Mouse (Mus musculus): ENCODE results near the gene Mapkapk2. TPM values are rescaled to one million over a fixed set of nuclear protein-coding genes. Genes with fewer than 3 reads are reported as not detected.

Mapkapk2 gene
- total RNA-seq, 2 experiments from 2014 or later = 26.9 to 31.4 TPM

DNA sequence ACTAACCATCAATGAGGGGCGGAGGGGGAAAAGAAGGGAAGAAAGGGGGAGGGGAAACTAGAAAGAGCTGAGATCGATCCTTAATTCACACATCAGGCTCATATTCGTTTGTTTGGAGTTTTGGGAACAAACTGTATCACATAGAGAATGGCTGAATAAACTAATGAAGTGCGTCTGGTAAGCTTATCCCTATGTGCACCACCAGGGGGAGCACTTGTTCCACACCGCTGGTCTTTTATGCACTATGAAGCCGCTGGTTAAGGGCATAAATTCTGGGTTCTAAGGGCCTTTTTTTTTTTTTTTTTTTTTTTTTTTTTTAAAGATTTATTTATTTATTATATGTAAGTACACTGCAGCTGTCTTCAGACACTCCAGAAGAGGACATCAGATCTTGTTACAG lies 18.3 kb upstream of the Mapkapk2 start:
- peak; percentile 44 to 79 for DNase-seq (ENCODE audit: extremely low spot score in 1 of 2, low spot score in 1 of 2)

DNA sequence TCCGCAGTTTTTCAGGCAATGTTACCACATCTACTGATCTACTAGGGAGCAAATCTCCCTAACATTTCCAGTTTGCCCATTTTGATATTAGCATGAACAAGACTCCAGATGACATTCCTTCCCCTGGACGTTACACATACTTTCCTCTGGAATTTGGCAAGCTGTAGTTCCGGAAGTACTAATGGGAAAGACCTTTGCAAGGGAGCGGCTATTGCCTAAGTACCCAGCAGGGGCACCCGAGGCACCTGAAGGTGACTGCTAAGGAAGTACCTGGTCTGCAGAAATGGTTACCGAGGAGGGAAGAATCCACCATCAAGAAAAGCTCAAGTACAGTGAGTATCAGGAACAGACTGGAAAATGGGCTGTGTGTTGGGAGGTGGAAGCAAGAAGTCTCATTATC lies 14.9 kb upstream of the Mapkapk2 start:
- DNase-seq (ENCODE audit: extremely low spot score in 1 of 2, low spot score in 1 of 2) = no peak

DNA sequence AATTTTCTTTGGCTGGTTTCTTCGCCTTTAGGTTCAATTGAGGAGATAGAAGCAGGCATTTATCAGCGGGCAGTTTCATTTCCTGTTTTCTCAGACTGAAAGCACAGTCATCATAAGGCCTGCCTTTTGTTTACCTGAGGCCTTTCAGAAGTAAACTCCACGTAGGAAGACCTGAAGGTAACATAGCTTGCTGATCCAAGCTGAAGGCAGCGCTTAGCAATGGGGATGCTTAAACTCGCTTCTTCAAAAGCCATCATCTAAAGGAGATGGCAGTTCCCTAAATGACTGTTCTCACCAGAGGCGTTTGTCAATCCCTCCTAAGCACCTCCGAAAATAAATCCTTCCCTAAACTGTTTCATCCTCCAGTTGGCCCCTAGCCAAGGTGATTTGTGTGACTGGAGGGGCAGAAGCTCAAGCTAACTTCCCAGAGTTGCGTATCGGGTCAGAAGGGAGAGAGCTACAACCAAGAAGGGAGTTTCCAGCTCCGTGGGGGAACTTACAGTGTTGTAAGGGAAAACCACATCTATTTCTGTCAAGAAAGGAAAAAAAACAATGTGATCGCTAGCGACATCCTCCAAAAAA lies 13.0 kb upstream of the Mapkapk2 start:
- no peak for DNase-seq (ENCODE audit: extremely low spot score in 1 of 2, low spot score in 1 of 2)

DNA sequence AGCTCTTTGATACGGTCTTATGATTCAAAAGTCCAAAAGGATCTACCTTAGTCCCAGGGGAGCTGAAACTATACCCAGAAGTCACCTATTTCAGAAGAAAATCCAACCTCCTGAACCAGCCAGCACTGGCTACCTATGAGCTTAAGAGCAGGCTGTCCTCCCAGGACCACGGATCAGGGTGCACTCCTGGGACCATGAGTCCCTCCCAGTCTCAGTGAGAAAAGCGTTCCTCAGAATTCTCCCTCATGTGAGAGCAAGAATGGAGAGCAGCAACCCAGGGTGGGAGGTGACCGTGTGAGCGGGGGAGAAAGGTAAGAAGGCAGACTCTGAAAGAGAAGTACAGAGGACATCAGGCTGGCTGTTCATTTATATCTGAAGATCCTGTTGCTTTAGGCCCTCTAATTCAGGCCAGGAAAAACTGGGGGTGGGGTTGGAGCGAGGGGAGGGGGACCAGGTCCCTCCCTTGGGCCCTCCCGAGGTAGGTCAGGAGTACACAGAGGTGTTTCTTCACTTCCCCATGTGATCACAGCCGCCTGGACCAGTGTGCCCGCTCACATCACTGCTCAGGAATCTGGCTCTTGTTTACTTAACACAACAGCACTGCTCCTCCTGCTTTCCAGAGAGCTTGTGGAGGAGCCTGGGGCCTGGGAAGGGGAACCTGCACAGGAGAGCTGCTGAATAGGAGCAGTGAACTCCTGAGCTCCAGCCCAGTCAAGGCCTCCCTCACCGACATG lies 10.1 kb upstream of the Mapkapk2 start:
- no peak for DNase-seq (ENCODE audit: extremely low spot score in 1 of 2, low spot score in 1 of 2)

DNA sequence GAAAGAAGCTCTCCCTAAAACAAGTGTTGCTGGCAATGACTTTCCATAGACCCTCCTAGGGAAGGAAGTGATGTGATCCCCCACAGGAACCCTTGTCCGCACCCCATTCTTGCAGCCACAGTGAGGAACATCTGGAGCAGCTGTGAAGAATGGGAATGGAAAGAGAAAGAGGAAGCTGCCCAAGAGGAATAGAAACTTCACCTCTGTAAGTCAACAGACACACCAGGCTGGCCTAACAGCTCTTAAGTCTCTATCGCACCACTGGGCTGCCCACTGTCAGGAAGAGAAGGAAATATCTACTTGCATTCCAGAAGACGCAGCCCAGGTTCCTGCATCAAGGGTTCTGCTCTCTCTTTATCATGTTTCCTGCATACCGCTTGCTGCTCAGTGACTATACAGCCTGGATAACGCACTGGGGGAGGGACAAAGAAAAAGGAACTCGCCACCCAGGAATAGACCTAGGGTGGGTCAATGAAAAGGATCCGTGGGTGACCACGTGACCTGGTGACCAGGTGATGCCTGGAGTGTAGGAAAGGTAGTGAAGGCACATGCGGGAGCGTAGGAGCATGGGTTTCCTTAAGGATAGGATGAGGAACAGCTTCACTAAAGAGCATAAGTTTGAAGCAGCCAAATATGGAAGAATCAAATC lies 6.3 kb upstream of the Mapkapk2 start:
- DNase-seq (ENCODE audit: extremely low spot score in 1 of 2, low spot score in 1 of 2) = no peak

DNA sequence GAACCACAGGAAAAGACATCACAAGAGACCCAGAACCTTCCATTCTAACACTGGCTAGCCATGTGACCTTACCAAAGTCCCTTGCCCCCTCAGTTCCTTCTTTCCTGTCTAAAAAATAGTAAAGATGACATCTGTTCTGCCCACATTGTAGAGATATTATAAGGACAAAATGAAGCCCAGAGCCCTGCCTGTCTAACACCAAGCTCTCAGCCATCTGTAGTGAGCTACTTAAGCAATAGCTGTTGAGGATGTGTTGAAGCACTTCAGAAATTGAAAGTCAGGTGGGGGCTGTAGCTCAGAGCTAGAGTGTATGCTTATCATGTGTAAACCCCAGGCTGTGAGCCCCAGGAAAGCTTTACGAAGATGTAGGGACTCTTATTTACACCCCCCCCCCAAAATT lies 3.2 kb upstream of the Mapkapk2 start:
- no peak for DNase-seq (ENCODE audit: extremely low spot score in 1 of 2, low spot score in 1 of 2)

DNA sequence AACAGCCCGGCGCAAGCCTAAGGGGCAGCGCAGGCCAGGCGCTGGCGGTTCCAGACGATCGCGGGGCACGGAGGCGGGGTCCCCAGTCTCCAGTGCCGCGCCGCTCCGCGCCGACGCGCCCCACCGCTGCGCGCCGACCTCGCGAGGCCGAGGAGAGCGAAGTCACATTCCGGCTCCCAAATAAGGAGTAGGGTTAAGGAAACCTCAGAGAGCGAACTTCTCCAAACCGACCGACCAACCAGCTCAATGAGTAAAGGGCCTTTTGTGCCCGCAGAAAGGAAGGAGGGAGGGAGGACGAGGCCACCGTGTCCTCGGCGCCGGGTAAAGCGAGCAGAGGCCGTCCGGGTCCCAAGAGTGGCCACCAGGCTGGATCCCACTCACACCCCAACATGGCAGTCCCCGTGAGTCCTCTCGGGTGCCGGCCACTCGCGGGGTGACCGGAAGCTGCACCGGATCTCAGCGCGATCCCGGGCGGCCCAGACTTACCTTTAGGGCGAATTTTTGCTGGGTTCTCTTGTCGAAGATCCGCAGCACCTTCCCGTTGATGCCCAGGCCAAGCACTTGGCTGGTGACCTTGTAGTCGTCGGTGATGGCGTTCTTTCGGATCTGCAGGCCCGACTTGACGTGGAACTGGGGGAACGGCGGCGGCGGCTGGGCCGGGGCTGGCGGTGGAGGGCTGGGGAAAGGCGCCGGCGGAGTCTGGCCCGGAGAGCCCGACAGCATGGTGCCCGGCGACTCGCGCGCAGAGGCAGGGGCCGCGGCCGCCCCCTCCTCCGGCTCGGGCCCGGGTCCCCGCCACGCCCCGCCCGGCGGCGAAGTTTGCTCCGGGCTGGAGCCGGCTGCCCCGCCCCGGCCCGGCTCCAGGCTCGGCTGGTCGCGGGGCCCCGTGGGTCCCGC lies 575 bp downstream of the Mapkapk2 start:
- no peak for DNase-seq (ENCODE audit: extremely low spot score in 1 of 2, low spot score in 1 of 2)

DNA sequence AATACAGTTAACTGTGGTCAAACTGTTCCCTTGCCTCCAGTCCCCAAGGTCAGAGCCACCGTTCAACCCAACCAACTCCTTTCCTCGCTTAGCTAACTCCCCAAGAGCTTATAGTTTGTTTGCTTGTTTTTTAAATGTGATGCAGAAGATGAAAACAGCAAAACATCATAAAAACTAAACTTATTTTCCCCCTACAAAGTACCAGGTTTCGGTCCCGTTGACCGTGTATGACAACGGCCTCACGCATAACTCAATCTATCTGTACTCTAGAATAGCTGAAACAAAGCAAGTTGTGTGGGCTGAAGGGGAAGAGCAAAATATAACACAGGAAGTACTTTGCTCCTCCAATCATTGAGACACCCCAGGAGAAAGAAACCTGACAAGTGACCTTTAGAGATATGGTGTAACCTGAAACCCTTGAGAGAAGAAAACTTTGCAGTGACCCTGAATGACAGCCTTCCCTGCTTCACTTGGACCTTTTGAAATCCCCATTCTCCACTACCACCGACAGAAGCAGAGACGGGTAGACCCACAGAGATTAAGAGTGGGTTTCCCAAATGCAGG lies 1.4 kb downstream of the Mapkapk2 start:
- DNase-seq (ENCODE audit: extremely low spot score in 1 of 2, low spot score in 1 of 2) = no peak

DNA sequence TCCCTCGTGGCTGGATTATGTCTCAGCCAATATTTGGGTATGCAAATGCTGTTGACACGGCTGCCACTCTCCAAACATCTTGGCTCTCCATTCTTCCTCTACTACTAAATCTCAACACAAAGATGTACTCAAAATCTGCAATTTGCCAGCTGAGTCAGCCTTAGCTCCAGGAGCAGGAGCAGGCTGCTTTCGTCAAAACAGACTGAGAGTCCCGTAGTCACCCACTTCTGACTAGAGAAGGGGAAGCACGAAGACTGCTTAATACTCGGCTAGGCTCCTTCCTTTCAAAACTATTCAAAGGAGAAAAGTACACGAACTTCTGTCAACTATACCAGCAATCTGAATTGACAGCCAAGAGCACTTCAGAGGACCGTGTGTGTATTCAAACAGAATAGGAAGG lies 2.1 kb downstream of the Mapkapk2 start:
- DNase-seq (ENCODE audit: extremely low spot score in 1 of 2, low spot score in 1 of 2) = no peak

DNA sequence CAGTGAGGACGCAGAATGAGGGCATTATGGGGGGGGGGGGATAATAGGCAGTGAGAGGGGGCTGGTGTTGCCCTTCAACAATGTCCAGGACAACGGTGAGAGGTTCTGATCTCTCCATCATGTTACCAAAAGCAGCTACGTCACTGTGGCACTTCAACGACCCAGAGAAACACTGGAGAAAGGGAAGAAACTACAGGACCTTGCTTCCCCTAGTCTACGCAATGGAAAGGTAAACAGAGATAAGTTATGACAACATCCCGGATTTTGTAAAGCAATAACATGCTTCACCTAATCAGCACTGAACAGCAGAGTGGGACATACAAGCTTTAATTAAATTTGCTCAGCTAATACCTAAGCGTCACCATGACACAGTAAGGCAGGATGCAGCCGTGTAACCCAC lies 3.7 kb downstream of the Mapkapk2 start:
- no peak for DNase-seq (ENCODE audit: extremely low spot score in 1 of 2, low spot score in 1 of 2)

DNA sequence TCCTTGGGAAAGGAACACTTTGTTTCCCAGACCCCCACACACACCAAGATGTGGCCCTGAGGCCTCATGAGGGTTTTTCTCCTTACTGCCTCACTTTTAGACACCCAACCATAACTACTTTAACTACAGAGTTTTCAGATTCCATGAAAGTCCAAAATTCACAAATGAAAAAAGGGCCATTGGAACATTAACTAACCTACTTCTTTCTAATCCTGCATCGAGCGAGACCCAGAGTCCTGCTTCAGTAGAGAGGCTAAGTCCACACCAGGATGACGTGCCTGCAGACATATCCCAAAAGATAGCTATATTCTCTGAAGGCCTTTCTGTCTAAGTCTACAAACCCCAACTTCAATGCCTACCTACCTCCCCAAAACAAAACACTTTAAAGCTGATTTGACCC lies 4.8 kb downstream of the Mapkapk2 start:
- no peak for DNase-seq (ENCODE audit: extremely low spot score in 1 of 2, low spot score in 1 of 2)

DNA sequence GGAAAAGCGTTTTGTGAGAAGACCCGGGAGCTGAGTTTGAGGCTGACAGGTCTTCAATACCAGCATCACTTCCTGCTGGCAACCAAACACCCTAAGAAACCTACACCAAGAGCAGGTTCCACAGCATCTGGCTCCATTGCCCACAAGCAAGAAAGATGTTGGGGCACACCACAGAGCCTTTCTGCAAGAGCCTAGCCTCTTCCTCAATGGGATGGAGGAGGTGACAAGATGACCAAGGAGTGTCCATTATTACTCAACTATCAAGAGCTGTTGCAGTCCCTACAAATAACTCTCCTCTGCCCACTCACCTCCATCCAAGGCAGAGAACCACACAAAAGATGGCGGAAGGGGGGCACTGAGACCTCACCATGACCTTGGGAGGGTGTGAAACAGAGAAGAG lies 5.5 kb downstream of the Mapkapk2 start:
- DNase-seq (ENCODE audit: extremely low spot score in 1 of 2, low spot score in 1 of 2) = no peak

DNA sequence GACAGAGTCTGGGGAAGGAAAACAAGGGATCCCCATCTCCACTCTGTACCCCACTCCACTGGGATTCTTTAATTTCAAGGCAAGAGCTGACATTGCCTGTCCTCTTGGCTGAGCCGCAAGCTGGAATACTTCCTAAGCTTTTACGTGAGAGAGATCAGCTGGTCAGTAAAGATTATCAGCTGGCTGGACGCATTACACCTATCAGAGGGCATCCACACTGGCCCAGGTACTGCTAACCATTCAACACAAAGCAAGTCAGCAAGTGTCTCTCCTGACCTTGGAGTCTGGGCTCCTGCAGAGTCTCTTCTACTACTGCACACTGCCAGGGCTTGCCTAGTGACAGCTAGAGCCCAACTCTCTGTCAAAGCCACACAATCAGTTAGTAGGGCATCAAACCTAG lies 6.1 kb downstream of the Mapkapk2 start:
- DNase-seq (ENCODE audit: extremely low spot score in 1 of 2, low spot score in 1 of 2) = no peak

DNA sequence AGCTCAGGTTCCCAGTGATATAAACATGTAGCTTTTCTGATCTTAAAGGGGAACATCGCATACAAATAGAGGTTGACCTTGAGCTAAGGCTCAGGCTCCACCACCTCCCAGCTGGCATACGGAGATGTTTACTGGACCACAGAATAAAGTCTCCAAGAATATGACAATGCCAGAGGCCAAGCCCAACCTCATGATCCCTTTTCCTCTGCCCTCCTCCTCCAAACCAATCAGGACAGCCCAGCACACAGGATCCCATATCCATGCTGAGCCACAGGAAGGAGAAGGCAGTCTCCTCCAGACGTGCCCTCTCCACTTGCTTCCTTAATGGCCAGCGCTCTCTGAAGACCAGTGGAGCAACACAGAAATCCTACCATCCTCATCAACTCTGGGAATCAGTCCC lies 6.7 kb downstream of the Mapkapk2 start:
- no peak for DNase-seq (ENCODE audit: extremely low spot score in 1 of 2, low spot score in 1 of 2)

DNA sequence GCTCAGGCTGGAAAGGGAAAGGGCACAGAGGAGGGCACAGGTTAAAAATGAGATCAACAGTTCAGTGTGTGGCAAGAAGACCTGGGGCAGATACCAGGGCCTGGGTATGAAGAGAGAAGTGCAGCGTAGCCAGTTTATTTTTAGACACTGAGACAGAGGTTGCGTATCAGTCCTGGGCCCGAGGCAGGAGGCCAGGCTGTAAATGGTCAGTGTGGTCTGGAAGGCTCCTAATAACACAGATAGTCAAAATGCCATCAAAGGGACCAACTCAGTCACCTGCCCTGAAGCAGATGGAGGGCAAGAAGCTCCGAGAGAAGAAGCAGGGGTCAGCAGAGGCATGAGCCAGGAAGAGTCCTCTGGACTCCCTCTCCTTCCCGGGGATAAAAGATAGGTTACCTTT lies 7.4 kb downstream of the Mapkapk2 start:
- DNase-seq (ENCODE audit: extremely low spot score in 1 of 2, low spot score in 1 of 2) = no peak

DNA sequence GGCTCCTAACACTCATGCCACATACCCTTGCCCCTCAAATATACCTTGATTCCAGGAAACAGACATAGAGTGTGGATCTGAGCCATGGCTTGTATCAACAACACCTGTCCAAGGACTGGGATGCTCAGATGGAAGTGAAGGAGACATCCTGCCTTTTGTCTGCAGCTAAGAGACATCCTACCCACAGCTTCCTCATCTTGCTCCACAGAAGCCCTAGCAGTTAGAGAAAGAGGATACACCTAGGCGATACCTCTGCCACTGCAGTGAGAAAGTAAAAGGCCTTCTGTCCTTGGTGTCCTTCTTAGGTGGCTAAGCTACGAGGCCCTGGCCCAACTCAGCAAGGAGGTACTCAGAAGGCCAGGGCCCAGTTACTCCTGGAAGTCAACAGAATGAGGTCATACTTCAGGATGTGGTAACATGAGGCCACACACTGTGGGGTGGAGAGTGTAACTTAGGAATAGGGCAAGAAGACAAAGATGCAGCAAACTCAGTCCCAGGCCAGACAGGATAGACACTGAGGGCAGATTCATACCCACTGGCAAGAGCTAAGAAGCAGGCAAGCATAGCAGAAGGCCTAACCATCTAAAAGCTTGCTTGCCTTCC lies 8.0 kb downstream of the Mapkapk2 start:
- DNase-seq (ENCODE audit: extremely low spot score in 1 of 2, low spot score in 1 of 2) = no peak

DNA sequence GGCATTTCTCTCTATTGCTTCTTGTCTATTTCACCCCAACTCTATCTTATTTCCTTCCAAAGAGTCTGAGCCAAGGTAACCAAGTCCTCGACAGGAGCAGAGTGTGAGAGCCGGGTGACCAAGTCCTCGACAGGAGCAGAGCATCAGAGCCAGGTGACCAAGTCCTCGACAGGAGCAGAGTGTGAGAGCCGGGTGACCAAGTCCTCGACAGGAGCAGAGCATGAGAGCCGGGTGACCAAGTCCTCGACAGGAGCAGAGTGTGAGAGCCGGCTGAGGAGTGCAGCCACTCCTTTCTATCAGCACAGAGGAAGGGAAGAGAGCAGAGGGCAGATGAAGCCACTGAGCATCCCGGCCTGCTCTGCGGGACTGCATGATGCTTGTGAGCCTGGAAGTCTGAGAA lies 9.1 kb downstream of the Mapkapk2 start:
- no peak for DNase-seq (ENCODE audit: extremely low spot score in 1 of 2, low spot score in 1 of 2)

DNA sequence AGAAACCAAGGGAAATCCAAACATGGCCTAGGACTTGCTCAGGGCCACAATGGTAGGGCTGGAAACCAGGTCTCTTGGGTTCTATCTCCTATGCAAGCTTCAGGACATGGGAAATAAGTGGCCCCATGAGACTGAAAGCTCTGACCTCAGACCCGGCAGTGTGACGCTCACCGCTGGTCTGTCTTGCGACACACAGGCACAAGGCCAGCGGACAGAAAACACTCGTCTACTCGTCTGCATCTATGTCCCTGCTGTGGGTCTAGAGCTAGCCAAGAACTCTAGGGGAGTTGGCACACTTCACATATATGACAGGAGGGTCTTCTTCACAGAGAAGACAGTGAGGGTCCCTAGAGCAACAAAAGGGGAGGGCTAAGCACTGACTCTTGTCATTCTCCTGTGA lies 10.7 kb downstream of the Mapkapk2 start:
- no peak for DNase-seq (ENCODE audit: extremely low spot score in 1 of 2, low spot score in 1 of 2)

DNA sequence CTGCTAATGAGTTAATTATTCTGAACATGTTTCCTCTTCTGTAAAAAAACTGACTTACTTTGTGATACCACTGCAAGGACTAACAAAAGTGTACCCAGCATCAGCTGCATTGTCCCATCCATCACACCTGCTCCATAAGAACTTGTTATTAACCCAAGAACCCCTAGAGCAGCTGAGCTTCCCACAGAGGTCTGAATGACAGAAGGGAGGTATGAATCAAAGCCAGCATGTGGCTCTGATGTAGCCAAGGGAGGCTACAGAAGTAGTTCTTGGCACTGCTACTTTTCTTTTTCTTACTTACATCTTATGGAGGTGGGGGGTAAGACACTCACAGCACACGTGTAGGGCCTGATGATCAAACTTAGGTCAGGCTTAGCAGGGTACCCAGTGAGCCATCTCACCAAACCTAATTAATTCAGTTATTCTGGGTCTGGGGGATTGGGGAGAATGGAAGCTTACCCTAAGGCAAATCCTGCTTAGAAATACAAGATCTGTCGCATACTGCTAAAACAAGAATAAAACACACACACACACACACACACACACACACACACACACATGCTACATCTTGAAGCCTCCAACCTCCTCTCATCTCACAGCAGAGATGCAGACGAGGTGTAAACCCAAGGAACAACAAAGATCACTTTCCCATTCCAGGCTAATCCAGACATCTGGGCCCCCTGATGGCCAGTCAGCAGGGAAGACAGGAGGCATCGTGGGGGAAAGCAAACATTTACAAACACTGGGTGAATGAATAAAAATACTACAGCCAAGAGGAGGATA lies 11.5 kb downstream of the Mapkapk2 start:
- no peak for DNase-seq (ENCODE audit: extremely low spot score in 1 of 2, low spot score in 1 of 2)

DNA sequence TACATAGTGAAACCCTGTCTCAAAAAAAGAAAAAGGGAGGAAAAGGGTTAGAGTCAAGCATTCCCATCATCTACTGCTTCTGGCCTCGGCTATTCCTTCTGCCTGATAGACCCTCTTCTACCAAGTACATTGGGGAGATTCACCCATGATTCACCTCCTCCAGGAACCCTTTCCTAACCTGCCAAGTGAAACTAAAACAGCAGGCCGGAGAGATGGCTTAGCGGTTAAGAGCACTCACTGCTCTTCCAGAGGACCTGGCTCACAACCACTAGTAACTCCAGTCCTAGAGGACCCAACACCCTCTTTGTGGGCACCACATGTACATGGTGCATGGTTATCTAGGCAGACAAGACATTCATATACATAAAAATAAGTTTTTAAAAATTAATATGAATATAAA lies 12.4 kb downstream of the Mapkapk2 start:
- DNase-seq (ENCODE audit: extremely low spot score in 1 of 2, low spot score in 1 of 2) = no peak

Measured in layer of hippocampus, postnatal 25 days (tissue).